Mouse (Mus musculus) olfactory bulb, adult 2 months (tissue): ENCODE measurements around the gene Kif13a. TPM values are rescaled to one million over a fixed set of nuclear protein-coding genes. Genes with fewer than 3 reads are reported as not detected.

ENCODE experiments used
- H3K27ac ChIP-seq: fragments of 200-500 bp; 2 replicates; pipeline ENCODE4 v1.5.1; 2012; ENCODE audit warnings: low read depth, low read length; ENCODE audit not compliant: insufficient read depth
- H3K4me1 ChIP-seq: fragments of 200-500 bp; 2 replicates; pipeline ENCODE4 v1.6.1; 2012; ENCODE audit warnings: low read length; ENCODE audit not compliant: control insufficient read depth, insufficient read depth
- H3K4me3 ChIP-seq: fragments of 200-500 bp; 2 replicates; pipeline ENCODE4 v1.5.1; 2012; ENCODE audit warnings: mild to moderate bottlenecking, low read depth, low read length, moderate library complexity; ENCODE audit not compliant: insufficient read depth
- CTCF ChIP-seq: fragments of 200-500 bp; IDR thresholded peaks from 2 replicates; pipeline ENCODE4 v1.5.1; 2012; ENCODE audit warnings: low read depth, mild to moderate bottlenecking, low read length, moderate library complexity; ENCODE audit not compliant: insufficient read depth
- POLR2A ChIP-seq: fragments of 200-500 bp; IDR thresholded peaks from 2 replicates; pipeline ENCODE4 v1.6.1; 2012; ENCODE audit warnings: mild to moderate bottlenecking, low read depth, low read length, moderate library complexity; ENCODE audit not compliant: insufficient read depth
- WGBS: fragments of 180-500 bp; shearing (Covaris S2); methylation state at CpG from one replicate; pipeline ENCODE4 v1.1.7; 2018; 5-methylcytosine and 5-hydroxymethylcytosine counted together
- polyA plus RNA-seq: library from polyadenylated mRNA; stranded (reverse); fragments of >200 nt; gene quantifications from 2 replicates; pipeline ENCODE4 v1.2.4, GENCODE M21; 2012; ENCODE audit warnings: low replicate concordance; ENCODE audit not compliant: missing spikeins, insufficient read depth, insufficient read length

Gene Kif13a
- polyA plus RNA-seq, 1 experiment = not detected

GRCm38 (mm10) chr13:46763210-46763609 lies 166.5 kb downstream of the Kif13a start:
- no peaks in the 10 kb centered on the region for H3K4me1 ChIP-seq
- WGBS = 95% methylated on average over 9 of the region's 9 CpGs
- no peak overlapping the region for H3K27ac ChIP-seq
- no peak for TF ChIP-seq POLR2A
- TF ChIP-seq CTCF = no peak
- no peak overlapping the region for H3K4me3 ChIP-seq

DNA sequence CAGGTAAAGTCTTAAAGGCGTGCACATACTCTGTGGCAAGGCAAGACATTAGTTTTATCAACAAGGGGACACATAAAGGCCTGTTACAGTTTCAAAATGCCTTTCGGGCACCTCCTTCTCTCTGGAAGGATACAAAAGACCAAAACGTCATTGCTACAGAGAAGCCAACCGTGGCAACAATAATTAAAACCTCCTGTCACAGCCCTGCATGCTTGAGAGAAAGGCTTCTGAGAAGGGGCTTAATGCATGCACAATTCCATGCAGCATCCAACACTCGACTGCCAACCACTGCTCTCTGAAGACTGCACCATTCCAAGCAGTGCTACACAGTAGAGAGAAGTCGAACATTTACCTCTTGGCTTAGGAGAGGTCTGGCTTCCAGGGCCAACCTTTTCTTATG lies 168.7 kb downstream of the Kif13a start:
- Histone ChIP-seq H3K4me3 (no peak overlapping the region), H3K4me1 (no peaks in the 10 kb centered on the region), H3K27ac (no peak overlapping the region)
- TF ChIP-seq CTCF (no peak), POLR2A (no peak)
- 61% methylated on average over 6 of the region's 6 CpGs for WGBS

DNA sequence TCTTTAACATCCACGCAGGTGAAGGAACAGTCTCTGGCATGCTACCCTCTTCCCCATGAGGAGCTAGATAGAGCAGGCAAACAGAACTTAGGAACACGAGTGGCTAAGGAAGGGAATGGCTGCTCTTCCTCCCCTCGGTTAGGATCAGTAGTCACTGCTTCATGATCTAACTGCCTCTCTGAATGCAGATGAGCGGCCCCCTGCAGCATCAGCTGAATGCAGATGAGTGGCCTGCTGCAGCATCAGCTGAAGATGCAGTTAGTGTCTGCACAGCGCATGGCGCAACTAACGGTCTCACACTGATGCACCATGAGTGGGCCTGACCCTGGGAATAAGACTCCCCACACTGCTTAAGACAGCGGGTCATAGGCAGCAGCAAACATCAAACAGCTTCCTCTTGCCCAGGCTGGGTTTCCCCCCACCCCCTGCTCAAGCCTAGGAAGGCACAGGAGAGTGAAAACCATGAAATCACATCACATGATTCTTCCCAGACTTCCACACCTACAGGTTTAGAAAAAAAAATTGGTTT lies 170.3 kb downstream of the Kif13a start:
- H3K4me1 ChIP-seq = no peaks in the 10 kb centered on the region
- 73% methylated on average over 8 of the region's 8 CpGs for WGBS
- no peak for TF ChIP-seq POLR2A
- TF ChIP-seq CTCF = no peak
- H3K4me3 ChIP-seq = no peak overlapping the region
- no peak overlapping the region for H3K27ac ChIP-seq

DNA sequence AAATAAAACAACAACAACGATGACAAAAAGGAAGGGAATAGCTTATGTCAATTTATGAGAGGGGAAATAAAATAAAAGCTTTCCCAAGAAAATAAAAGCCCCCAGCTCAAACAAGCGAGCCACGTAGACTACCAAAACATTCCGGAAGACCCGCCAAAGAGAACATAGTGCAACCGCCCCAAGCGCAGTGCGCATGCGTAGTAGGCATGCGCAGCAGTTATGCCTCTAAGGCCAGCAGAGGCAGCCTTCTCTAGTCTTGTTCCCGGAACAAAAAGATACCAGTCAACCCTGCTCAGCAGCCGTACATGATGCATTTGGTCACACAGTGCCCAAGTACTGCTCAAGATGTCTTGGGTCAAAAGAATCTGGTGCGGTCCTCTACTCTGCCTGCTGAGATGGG lies 171.0 kb downstream of the Kif13a start:
- Histone ChIP-seq H3K4me1 (no peaks in the 10 kb centered on the region), H3K27ac (no peak overlapping the region), H3K4me3 (no peak overlapping the region)
- WGBS = 96% methylated on average over 13 of the region's 13 CpGs
- TF ChIP-seq POLR2A = no peak
- no peak for TF ChIP-seq CTCF

DNA sequence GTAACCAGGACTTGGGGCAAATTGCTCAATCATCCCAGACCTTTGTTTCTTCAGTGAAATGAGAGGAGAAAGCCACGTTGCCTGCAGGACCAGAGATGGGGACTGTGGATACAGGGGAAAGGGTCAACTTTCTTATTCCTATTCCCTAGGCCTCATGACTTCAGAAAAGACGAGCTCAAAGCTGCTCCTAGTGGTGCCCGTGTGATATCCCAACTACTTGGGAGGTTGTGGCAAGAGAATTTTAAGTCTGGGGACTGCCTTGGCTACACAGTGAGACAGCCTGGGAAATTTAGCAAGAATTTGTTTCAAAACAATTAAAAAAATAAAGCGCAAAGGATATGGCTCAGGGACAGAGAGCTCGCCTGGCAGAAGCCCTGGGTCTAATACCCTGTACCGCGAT lies 171.7 kb downstream of the Kif13a start:
- Histone ChIP-seq H3K4me3 (no peak overlapping the region), H3K27ac (no peak overlapping the region), H3K4me1 (no peaks in the 10 kb centered on the region)
- 92% methylated on average over 7 of the region's 7 CpGs for WGBS
- TF ChIP-seq CTCF (no peak), POLR2A (no peak)

DNA sequence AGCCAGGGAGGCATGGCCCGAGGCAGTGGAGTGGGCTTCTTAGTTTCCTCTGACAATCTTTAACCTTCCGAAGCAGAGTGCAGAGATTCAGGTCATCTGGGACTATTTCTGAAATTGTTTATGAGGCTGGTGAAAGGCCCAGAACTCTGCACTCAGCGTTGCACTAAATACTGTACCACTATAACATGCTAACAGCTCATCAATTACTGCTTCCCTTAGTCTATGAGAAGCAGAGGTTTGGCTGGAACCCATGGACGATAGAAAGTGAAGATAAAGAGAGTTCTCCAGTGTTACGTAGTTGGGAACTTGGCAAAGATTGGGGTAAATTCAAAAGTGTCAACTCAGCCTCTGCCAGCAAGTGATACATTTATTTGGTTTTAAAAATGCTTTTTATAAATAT lies 176.4 kb downstream of the Kif13a start:
- TF ChIP-seq POLR2A = no peak
- no peak for TF ChIP-seq CTCF
- WGBS = 95% methylated on average over 5 of the region's 5 CpGs
- H3K4me3 ChIP-seq = no peak overlapping the region

GRCm38 (mm10) chr13:46752566-46753229 lies 177.0 kb downstream of the Kif13a start:
- TF ChIP-seq CTCF = no peak
- TF ChIP-seq POLR2A = no peak
- 84% methylated on average over 13 of the region's 13 CpGs for WGBS

More for the DNA sequence above, 176.4 kb downstream of the Kif13a start:
- Histone ChIP-seq H3K4me1 (no peaks in the 10 kb centered on the region), H3K27ac (no peak overlapping the region)

DNA sequence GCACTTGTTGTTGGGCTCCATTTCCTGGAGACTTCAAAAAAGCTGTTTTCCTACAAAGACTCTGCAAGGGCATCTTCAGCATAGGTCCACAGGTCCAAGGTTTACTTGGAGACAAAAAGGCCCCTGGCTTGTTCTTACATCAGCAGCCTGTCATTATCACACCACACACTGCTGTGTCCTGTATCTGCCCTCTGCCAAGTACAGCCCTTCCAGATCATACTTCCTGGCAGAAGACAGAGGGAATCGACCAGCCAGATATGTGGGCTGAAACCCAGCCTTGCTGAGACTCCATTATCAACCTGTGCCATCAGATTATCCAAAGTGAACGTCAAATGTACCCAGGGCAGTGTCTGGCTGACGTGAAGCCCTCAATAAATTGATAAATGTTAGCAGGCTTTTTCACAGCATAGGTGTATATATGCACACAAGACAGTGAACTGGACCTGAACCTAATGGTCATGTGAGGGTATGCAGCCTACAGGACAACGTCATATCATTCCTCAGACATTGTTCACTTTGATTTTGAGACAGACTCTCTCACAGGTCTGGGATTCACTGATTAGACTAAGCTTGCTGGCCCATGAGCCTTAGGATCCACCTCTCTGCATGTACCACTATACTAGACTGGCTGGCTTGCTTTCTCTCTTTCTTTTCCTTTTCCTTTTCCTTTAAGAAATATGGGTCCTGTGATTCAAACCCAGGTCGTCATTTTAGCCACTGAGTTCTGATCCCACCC lies 181.4 kb downstream of the Kif13a start:
- WGBS = 89% methylated on average over 5 of the region's 5 CpGs
- H3K4me3 ChIP-seq = no peak overlapping the region
- TF ChIP-seq CTCF (no peak), POLR2A (no peak)
- no peak overlapping the region for H3K27ac ChIP-seq
- no peaks in the 10 kb centered on the region for H3K4me1 ChIP-seq

More at GRCm38 (mm10) chr13:46752566-46753229, 177.0 kb downstream of the Kif13a start:
- Histone ChIP-seq H3K4me3 (no peak overlapping the region), H3K4me1 (no peaks in the 10 kb centered on the region), H3K27ac (no peak overlapping the region)

GRCm38 (mm10) chr13:46743821-46744220 lies 185.8 kb downstream of the Kif13a start:
- H3K4me3 ChIP-seq = no peak overlapping the region
- H3K27ac ChIP-seq = no peak overlapping the region
- H3K4me1 ChIP-seq = no peaks in the 10 kb centered on the region
- WGBS = 85% methylated on average over 8 of the region's 8 CpGs
- TF ChIP-seq POLR2A = no peak
- no peak for TF ChIP-seq CTCF
